15 mouse cellular contexts compared by ENCODE assay signal in genomic region chr3:9349822-9350221, GRCm38 (mm10).
"Had no signal": no experiment of that assay in that cellular context is flagged by ENCODE, and none has a peak within 500 bp of the region (broad histone marks: within the 10 kb centered on the region; RNA-seq: fewer than 3 reads in every experiment).

No protein-coding gene starts in this region.

- DNase-seq: gastrocnemius, postnatal 14 days; heart, adult 18-20 months; heart, postnatal 10 days; heart, postnatal 36 days; kidney, adult 11 months; kidney, adult 2 months; kidney, adult 9 months; kidney, postnatal 14 days; kidney, postnatal 36 days; layer of hippocampus, adult 9-11 months; layer of hippocampus, postnatal 36 days; left cerebral cortex, postnatal 4 days had no signal

- ATAC-seq: hindbrain, postnatal 0 days; intestine, embryonic 16.5 days; liver, embryonic 12.5 days had no signal
